Mouse (Mus musculus) ES-CJ7 (cell line): ENCODE results near the gene Hmgxb4.

Experiments
- DNase-seq: peaks from one replicate; pipeline ENCODE4 v3.0.0; 2011; ENCODE audit warnings: low read depth, low spot score

The Hmgxb4 gene

DNA sequence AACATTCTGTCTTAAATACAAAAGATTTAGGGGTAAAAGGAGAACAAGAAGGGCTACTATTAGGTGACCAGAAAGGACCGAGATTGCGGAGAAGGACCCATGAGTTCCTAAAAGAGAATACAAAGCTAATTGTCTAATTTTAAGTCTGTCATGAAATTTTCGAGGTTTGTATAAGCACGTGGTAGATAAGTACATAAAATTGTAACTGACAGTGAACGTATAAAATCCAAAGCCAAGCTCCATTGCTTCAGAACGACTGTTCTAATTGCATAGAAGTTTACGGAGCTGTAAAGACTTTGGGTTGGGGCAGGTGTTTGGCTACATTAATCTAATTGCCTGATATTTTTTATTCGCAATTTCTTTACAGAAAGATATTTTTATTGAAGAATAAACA, at the start of gene Hmgxb4:
Gene Hmgxb4 (plus strand): TSS at position 276 of the 394 bp plus-strand sequence.
- no peak for DNase-seq

DNA sequence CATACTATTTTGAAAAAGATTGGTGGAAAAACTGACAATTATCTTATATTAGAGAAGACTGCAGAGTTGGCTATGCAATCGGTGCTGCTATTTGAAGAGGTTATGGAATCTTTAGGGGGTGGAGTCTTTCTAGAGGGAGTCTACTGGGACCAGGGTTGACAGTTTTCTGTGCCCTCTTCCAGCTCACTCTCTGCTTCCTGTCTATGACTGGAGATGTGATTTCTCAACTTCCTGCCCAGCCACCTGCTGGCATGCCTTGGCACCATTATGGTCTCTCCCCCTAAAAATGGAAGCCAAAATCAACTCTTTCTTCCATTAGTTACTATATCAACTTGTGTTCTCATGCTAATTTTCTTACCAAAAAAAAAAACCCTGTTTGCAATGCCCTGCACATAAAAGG, 43.7 kb upstream of the Hmgxb4 start:
- no peak for DNase-seq

DNA sequence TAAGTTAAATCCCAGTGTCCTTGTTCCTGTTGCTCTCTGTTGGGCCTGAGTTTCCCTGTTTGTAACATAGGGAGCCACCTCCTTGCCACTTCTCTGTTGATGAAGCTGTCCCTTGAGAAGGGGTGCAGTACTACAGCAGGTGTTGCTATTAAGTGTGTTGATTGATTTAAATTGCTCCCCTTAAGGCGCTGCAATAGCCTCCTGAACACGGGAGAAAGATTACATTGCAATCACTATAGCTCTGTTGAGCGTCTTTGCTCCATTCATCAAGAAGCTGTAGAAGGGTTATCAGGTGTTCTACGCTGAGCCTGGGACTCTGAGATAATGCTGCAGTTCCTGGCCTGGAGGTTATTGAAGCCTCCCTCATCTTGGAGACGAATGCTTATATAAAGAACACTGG, 29.2 kb upstream of the Hmgxb4 start:
- no peak for DNase-seq

DNA sequence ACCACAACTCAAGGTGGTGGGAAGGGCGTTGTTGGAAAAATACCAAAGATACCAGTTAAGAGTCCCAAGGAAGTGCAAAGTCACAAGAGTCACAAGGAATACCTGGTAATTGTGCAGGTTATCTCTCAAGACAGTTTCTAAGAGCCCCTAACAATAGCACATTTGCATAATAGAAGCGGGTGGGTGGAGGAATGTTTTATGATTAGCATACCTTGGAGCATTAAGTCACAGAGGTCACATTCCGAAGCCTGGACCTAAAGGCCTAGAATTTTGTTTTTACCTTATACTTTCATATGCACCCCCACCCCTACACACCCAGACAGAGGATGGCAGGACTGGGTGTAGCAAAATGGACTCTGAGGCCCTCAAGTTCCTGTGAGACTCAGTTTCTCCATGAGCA, 22.9 kb upstream of the Hmgxb4 start:
- DNase-seq = peak; percentile 73

DNA sequence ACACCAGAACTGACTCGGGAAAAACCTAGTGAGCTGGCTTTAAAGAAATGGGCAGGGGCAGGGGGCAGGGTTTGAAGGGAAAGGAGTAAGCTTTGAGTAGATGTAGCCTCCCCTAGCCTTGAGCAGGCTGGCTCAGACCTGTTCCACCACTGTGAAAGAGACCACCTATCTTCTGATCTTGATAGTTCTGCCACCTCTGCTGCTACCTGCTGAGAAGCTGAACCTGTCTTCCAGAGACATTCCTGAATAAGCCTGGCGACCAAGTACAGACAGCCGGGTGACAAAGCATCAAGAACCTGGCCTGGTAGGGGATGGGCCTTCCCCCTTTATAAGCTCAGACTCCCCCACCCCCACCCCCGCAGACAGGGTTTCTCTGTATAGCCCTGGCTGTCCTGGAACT, 21.5 kb upstream of the Hmgxb4 start:
- peak; percentile 73 for DNase-seq

DNA sequence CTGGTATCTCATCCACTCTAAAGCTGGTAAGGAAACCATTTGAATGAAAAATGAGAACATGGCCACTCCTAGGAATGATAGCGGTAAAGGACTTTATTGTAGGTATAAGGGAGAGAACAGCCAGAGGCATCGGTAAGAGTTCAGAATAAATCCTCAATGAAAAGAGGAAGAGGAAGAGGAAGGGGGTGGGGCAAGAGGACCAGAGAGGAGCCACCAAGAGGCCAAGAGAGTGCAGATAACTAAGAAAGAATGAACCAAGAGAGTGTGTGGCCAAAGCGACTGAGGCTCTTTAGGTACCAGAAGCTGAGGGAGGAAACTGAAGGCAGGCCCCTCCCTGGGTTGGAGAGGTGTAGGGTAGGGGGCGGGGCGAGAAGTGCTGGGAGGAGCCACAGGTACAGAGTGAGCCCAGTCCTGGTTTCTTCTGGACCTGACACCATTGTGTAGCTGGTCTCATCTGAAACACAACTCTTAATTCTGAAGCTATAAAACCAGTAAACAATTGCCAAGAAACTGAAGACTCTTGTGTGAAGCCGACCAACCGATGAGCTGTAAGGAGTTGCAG, 20.8 kb upstream of the Hmgxb4 start:
- no peak for DNase-seq

DNA sequence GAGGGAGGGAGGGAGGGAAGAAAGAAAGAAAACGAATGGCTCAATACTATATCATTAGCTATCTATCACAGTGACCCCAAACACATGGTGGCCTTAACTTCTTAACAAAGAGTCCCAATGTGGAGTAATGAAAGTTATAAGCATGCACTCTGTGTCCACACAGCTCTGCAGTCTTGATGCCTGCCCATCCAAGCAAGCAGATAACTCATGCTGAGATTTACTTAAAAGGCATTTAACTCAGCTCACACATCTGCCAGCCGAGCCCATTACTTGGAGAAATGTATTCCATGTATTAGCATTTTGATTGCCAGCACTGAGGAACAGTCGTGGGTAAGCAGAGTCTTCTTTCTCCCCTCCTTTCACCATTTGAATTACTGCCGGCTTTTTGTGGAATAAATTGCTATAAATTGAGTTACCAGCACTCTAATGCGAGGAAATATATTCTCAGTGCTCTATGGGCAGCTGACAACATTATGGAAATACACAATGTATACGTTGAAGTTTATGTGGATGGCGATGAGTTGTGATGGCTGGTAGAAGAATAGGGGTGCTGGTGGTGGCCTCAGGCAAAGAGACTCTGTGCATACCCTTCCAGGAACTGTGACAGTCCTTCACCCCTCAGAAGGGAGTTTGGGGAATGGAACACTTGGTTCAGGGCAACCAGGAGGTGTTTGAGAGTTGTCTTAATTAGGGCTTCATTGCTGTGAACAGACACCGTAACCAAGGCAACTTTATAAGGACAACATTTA, 19.9 kb upstream of the Hmgxb4 start:
- no peak for DNase-seq

DNA sequence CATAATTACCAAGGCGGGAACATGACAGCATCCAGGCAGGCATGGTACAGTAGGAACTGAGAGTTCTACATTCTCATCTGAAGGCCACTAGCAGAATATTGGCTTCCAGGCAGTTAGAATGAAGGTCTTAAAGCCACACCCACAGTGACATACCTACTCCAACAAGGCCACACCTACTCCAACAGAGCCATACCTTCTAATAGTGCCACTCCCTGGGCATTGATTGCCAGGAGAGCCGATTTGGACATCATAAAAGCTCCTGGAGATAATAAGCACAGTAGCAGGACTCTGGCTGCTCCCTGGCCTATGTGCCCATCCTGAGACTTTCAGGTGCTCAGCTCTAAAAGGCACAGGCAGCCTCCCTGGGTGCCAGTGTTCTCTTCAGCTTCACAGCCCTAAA, 19.3 kb upstream of the Hmgxb4 start:
- DNase-seq = no peak

DNA sequence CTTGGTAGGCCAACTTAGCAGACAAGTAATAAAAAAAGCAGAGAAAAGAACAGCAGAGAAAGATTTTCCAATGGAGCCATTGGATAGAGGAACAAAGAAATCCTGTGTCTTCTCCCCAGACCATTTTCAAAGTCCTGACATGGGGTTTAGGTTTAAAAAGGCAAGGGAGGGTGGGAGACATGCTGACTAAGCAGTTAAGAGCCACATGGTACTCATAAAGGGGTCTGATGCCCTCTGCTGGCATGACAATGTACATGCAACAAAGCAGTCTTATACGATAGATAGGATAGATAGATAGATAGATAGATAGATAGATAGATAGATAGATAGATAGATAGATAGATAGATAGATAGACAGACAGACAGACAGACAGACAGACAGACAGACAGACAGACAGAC, 15.7 kb upstream of the Hmgxb4 start:
- DNase-seq = peak; percentile 86

DNA sequence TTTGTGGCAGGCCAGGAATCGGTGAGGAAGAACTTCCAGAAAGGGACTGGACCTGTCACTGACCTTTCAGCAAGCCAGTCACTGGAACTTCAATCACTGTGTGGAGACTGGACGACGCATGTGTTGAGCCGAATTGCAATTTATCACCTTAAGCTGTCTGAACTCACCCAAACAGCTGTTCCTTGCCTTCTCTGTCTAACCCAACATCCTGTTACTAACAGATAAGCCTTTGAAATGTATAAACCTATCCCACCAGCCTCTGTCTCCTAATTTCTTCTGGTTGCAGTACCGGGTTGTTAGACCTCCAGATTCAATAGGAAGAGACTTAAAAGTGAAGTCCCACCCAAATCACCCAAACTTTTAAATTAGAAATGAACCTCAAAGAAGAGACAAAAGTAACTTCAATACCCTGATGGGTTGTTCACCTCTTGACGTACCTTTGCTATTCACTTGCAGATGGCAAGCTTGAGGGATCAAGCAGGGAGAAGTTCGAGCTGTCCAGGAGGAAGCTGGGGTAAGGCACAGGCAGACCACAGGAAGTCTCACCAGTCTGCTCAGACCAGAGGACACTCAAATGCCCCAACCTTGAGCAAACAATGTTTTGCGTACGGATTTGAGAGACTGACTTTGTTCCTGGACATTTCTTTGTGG, 13.0 kb upstream of the Hmgxb4 start:
- DNase-seq = peak; percentile 87

DNA sequence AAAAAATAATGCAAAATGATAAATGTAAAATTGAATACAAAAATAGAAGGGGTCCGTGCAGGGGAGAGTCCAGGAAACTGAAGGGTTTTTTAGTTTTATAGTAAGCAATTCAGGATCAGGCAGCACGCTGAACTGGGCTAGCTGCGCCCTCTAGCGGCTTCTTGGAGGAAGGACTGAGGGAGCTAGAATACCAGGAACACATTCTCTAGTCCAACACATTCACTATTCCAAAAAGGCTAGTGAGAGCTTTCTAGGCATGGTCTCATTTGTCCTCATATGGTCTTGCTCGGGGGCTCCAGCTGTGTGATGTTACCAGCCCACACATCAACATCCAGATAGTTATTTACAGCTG, 12.5 kb upstream of the Hmgxb4 start:
- peak; percentile 86 for DNase-seq

DNA sequence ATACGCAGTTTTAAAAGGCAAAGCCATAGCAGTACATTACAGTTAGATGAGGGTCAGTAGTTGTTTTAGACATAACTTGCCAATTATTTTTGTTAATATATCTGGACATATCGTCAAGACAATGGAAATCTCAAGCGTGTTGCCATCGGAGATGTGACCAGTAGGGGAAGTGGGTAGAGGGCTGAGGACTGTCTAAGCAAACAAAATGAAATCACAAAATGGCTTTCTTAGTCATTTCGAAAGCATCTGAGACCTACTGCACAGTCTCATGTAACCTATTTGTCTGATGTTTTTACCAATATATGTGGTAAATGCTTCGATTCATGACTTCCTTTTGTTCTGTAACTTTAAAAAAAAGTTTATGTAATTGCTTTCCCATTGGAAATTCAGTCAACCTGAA, 11.3 kb upstream of the Hmgxb4 start:
- no peak for DNase-seq

DNA sequence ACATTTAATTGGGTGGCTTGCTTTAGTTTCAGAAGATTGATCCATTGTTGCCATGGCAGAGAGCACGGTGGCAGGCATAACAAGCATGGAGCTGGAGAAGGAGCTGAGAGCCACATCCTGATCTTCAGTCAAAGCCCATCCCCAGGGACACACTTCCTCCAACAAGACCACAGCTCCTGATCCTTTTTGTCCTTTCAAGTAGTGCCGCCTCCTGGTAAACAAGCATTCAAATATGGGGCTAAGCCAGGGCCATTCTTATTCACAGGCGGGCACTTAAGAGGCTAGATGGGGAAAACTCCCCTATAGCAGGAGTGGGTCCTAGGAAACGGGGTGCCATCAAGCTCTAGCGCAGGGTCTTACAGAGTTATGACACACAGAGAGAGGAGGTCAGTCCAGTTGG, 5.7 kb upstream of the Hmgxb4 start:
- DNase-seq = peak; percentile 64

DNA sequence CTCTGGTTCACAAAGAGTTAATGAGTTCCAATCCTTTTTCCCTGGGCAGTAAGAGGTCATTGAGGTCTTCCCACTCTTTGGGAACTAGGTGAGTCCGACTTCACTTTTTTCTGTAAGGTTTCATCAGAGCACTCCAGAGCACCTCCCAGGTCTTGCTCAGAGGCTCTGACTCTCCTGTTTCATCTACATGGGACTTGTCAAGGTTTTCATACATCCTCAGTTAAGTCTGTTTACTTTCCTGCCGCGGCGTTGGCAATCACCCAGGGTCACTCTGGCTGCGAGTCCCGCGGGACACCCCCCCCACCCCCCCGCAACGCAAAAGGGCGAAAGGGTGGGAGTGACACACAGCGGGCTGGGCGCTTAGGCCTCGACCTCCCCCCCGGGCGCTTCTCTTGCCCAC, 3.1 kb upstream of the Hmgxb4 start:
- no peak for DNase-seq

DNA sequence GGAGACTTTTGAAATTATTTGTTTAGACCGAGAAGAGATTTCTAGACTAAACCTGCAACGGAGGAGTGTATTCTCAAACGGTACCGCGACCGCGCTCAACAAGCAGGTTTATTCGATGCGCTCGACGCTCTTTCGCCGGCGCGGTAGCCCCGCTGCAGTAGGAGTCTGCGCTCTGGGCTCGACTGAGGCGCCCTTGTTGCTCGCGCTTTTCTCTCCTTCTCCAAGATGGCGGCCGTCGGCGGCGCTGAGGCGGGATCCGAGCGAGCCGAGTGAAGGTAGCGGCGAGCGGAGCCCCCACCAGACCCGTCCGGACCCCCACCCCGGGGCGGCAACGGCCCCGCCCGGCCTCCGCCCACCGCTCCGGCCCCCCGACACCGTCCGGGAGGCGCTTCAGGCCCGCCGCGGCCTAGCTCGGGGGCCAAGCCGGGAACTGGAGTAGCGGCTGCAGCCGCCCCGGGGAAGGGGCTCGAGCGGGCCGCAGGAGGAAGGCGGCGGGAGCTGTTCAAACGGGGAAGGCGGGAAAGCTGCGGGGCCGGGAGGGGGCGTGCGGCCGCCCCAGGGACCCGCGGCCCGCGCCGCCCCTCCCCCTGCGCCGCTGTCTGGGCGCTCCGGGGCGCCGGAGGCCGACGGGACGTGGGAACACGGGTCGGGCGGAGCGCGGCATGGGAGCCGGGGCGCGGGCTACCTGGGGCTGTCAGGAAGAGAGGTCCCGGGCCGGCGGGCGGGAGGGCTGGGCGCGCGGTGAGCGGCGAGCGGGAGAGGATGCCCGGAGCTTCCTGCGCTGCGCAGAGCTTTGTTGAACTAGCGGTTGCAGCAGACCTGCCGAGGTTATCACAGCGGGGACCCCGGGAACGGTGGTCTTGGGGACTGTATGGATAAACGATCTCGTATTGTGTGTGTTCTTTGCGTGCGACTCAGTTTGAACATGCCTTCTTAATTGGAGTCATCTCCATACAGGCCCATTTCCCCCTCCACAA, 607 bp downstream of the Hmgxb4 start:
- peak; percentile 94 for DNase-seq

DNA sequence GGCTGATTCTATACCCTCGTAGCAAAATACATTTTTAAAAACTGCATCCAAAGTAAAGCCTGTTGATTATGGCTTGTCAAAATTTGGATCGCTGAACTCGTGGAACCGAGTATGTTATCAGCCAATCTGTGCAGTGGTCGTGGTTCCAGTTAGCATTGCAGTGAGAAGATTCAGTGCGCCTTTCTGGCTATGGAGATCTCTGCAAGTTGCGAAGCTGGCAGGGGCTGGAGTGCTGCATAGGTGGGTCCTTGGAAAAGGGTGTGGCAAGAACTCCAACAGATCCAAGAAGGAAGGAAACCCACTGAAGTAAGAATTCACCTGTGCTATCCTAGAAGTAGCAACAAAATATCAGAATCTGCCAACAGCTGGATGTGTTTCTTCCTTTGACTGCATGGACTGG, 1.4 kb downstream of the Hmgxb4 start:
- DNase-seq = peak; percentile 78

DNA sequence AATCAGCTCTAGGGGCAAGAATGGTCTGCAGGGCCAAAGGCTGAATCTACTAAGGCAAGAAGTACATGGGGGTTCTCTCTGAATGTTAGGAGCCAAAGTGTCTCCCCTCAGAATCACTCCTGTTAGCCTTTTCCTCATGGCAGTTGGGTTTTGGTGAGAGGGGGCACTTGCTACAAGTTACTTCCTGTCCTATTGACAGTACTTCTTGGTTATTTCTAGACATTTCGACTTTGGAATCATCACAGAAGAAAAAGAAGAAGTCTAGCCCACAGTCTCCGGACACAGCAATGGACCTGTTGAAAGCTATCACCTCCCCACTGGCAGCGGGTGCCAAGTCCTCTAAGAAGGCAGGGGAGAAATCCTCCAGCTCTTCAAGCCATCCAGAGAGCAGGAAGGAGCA, 7.3 kb downstream of the Hmgxb4 start:
- no peak for DNase-seq

DNA sequence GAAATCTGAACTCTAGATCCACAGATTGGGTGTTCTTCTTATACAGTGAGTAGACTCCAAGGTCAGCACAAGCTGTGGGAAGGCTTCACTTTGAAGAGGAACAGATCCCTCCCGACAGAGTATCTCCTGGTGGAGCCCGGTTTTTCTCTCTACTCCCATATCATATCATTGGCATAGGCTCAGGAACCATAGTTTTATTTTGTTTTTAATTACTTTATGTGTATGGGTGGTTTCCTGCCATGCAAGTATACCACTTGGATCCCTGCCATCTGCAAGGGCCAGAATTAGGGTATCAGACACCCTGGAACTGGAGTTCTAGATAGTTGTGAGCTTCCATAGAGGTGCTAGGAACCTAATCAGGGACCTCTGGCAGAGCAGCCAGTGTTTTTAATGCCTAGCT, 15.7 kb downstream of the Hmgxb4 start:
- no peak for DNase-seq

DNA sequence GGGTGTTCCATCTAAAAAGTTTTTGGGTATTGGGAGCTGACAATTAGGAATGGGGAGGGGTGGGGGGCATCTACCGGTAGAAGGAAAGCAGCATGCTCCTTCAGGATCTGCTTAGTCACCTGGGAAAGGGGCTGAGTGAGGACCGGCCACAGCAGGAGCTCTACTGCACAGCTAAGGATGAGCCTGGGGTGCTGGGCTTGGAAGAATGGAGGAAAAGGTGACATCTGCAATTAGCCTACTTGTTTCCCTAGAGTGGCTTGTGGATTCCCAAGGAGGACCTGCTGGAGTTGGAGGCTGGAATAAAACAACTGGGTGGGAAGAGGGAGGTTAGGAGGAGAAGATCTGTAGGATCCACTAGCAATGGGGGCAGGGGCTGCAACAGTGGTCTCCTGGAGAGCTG, 20.4 kb downstream of the Hmgxb4 start:
- DNase-seq = peak; percentile 67

DNA sequence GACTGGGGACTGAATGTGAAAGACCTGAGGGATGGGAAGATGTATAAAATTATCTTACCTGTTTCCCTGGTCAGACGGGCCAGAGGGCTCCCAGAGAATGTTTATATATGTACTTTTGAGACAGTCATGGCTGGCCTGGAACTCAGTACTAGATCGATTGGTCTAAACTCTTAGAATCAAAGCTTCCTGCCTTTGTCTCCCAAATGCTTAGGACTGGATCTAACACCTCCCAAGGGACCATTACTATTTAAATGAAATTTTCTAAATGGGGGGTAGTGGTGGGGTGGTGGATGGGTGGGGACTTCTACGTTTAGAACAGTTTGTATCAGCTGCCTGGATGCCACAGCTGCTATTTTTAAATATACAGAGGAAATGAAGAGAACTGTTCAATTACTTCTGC, 20.8 kb downstream of the Hmgxb4 start:
- DNase-seq = peak; percentile 77

DNA sequence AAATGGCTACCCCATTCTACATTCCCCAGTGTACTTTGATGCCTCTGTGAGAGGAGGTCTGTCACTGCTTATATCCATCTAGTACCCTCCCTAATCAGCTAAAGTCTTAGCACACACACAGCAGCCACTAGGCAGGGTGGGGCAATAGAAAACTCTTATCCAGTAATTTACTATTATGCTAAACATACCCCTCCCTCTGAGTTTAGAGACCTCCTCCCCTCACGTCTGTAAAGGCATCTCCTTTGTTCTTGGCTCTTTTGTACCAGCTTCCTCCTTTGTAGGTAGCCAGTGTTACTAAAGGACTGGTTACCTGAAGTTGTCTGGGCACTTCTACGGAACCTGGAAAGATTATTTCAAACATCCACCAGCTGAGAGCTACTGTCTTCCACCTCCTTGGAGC, 22.8 kb downstream of the Hmgxb4 start:
- peak; percentile 92 for DNase-seq

DNA sequence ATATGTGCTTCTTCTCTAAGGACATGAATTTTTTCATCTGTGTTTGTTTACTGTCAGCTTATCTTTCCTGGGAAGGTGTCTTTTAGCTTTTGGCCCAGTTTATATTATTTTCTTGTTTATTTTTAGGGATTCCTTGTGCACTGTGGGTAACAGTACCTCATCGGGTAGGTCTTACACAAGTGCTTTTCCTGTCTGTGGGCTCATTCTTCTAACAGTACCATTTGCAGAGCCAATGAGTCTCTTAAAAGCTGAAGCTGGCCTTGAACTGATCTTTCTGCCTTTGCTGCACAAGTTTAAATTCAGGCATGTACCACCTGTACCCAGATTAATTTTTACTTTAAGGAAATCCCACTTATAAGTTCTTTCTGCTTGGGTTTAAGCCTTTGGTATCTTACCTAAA, 23.3 kb downstream of the Hmgxb4 start:
- no peak for DNase-seq
